Comparison of ENCODE assay signal across 11 mouse cellular contexts in the genomic region with DNA sequence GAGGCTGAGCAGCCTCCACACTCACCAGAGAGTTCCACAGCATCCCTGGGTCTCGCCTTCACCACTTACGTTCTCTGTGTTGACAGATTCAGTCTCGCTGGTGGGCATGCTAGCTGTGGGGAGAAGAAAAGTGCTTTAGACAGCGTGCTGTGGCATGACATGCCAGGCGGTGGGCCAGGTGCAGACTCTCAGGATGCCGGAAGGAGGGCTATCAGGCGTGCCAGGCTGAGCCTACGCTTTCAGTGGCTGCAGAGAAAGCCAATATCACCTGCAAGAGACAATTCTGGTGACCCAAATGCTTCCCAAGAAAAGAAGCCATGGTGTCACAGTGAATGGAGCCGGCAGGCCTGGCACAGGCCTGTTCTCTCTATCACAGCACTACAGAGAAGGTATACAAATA.
"Had no signal": no experiment of that assay in that cellular context is flagged by ENCODE, and none has a peak within 500 bp of the region (broad histone marks: within the 10 kb centered on the region; RNA-seq: fewer than 3 reads in every experiment).

No protein-coding gene starts in this region.

- H3K27me3 ChIP-seq: liver, embryonic 13.5 days; lung, embryonic 15.5 days; midbrain, embryonic 12.5 days had no signal

- ATAC-seq: liver, postnatal 0 days had no signal

- H3K27ac ChIP-seq: kidney, postnatal 0 days; limb, embryonic 12.5 days; liver, embryonic 13.5 days; lung, embryonic 15.5 days; macrophage; midbrain, embryonic 12.5 days; stomach, postnatal 0 days had no signal

- H3K4me2 ChIP-seq: limb, embryonic 12.5 days; liver, embryonic 13.5 days; lung, embryonic 15.5 days; midbrain, embryonic 12.5 days had no signal

- H3K4me3 ChIP-seq: limb, embryonic 12.5 days; liver, embryonic 13.5 days; lung, embryonic 15.5 days; megakaryocyte, embryonic 14.5 days; midbrain, embryonic 12.5 days had no signal

- DNase-seq: layer of hippocampus, adult 9-11 months; right cerebral cortex, adult 18-20 months had no signal

- H3K9ac ChIP-seq: limb, embryonic 12.5 days; liver, embryonic 13.5 days; liver, postnatal 0 days; lung, embryonic 15.5 days; midbrain, embryonic 12.5 days had no signal

- H3K9me3 ChIP-seq: limb, embryonic 12.5 days; liver, embryonic 13.5 days; lung, embryonic 15.5 days; megakaryocyte, embryonic 14.5 days; midbrain, embryonic 12.5 days had no signal

- H3K4me1 ChIP-seq: liver, embryonic 13.5 days; lung, embryonic 15.5 days; midbrain, embryonic 12.5 days had no signal

- H3K36me3 ChIP-seq: limb, embryonic 12.5 days; liver, embryonic 13.5 days; lung, embryonic 15.5 days; midbrain, embryonic 12.5 days had no signal
